Mouse (Mus musculus): Measurements from ENCODE around the gene Stim2. TPM values are rescaled to one million over a fixed set of nuclear protein-coding genes. Genes with fewer than 3 reads are reported as not detected.

Stim2 gene
- polyA plus RNA-seq, 1 experiment: 7.0 TPM

DNA sequence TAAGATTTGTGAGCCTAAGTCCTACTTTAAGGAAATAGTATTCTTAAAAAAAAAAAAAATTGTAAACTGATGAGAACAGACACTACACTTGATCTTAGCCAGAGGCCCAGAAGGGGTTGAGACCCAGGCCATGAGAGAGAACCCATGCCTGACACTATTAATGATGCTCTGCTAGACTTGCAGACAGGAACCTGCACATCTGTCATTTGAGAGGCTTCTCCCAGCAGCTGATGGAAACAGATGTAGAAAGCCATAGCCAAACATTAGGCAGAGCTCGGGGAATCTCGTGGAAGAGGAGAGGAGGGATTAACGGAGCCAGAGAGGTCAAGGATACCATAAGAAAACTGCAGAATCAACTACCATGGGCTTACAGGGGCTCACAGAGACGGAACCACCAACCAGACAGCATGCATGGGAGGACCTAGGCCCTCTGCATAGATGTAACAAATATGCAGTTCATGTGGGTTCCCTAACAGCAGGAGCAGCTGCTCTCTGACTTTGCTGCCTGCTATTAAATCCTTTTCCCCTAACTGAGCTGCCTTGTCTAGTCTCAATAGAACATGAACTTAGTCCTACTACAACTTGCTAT, 50.9 kb downstream of the Stim2 start:
- DNase-seq (ENCODE audit: low spot score): no peak

DNA sequence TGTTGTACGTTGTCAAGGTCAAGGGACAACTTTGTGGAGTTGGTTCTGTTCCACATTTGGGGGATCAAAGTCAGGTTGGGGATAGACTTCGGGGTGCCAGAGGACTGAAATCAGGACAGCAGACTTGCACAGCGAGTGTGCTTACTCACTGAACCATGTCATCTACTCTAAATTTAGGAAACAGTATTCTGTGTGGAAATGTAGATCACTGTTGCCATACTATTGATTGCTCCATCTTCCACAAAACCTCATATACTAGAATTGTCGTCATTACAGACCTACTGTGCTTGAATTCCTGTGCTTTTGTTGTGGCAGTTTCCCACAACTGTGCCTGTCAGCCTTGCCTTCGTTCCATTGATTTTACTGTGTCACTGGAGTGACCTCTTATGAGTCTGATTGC, 51.6 kb downstream of the Stim2 start:
- DNase-seq (ENCODE audit: low spot score): no peak

DNA sequence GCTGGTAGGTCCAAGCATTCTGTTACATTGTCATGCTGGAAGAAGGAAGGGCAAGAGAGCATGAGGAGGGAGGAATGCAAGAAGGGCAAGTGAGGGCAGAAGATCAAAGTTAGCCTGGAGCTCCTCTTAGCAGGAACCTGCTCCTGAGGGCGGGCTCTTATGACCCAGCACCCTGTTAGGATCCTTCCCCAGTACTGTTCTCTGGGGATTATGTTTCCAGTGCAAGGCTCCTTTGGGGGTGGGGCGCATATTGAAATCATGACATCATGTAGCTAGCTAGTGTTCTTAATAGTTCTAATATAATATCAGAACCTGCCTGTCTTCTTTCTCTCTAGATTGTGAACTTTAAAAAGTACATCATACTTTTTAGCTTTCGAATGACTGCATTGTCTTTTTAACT, 52.8 kb downstream of the Stim2 start:
- DNase-seq (ENCODE audit: low spot score): no peak

DNA sequence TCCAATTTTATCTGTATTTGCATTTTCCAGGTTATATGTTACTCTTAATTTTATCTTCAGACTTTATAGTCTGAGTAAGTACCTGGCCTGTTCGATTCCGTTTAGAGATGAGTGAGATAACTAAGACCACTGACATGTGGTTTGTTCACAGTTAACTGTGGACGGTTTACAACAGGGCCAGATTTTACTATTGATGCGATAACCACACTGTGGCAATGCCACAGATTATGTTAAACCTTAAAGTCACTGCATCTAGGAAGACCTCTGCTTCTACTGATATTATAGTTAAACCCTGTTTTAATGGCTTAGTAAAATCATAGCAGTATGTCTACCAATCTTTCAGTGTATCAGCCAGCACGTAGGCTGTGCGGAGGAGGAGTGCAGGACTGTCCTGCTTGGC, 53.9 kb downstream of the Stim2 start:
- no peak for DNase-seq (ENCODE audit: low spot score)

DNA sequence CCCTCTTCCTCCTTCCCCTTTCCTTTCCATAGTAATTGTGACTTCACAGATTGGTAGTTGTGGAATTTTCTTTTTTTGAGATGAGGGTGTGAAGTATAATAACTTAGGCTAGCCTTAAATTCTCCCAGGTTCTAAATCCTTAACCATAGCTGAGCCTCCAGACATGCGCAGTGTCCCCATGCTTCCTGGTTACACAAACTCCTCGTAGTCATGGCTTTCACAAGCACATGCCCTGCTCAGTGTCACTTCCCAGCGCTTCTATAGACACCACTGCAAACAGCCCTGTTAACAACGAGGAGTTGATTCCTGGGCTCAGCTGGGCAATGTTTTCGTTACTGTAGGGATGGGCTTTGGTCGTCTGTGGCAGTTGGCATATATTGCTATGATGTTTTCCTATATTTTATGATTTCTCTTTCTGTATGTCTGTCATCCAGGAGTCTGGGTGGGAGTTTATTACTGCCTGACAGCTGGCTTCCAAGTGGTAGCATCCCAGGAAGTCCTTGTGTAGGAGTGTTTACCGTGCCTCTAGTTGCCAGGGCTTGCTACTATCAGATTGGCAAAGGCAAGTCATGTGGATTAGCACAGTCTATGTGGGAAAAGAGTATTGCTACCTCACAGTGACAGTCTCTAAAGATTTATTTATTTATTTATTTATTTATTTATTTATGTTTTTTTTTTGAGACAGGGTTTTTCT, 55.5 kb downstream of the Stim2 start:
- no peak for DNase-seq (ENCODE audit: low spot score)

DNA sequence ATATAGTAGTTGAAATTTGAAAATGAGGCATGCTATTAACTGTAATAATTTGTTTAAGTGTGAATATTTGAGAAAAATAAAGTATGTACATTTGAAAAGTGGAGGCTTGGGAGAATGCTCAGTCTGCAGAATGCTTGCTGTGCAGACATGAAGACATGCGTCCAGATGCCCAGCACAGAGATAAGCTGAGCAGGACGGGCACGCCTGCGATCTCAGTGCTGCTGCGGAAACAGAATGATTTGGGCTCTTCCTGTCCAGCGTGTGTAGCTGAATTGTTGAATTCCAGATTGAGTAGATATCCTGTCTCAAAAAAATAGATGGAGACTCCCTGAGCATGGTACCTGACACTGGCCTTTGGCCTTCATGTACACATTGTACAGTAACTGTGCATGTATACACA, 58.0 kb downstream of the Stim2 start:
- no peak for DNase-seq (ENCODE audit: low spot score)

DNA sequence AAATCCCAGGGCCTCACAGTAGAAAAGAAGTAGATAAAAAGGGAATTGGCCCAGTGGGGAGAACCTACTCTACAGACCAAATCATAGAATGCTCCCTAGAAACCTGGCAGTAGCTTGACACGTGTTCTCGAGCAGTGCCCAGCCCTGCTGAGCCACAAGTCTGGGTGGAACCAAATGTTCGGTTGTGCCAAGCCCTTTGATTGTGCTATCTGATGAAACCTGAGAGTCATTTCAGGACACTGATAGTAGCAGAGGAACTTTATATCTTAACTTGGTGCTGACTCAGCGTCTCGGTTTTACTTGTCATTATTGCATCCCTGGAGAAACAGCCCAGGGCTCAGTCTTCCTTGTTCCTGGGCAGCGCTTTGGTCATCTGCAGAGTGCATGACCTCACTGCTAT, 61.7 kb downstream of the Stim2 start:
- no peak for DNase-seq (ENCODE audit: low spot score)

DNA sequence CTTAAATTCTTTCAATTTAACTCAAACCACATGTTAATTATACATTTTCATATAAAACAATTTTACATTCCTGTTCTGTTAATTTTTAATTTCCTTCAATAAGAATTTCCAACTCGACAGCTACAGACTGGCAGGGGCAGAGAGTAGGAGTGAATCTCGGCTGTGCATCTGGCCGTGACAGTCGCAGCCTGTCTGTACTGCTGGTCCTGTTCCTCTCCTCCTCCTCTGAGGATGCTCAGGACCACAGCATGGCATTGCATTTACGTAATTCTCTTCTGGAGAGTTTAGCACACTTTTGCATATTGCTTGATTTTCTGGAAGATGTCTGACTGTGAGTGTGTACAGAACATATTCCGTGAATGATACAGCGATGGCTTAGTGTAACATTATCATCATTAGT, 63.8 kb downstream of the Stim2 start:
- DNase-seq (ENCODE audit: low spot score): no peak

DNA sequence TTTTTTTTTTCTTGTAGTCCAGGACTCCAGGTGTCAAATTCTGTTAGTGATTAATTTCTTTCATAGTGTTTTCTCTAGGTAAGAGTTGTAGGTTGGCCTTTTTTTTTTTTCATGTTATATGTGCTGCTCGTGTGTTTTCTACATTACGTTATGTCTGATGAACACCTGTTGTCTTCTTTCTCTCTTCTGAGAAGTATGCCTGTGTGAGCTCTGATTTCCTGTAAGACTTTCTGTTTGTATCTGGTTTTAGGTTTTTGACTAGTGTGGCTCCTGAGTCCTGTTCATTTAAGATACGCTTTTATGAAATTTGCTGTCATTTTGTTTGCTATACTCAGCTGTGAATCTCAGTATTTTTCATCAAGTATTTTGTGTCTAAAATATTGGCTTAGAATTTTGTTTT, 69.3 kb downstream of the Stim2 start:
- DNase-seq (ENCODE audit: low spot score): no peak

DNA sequence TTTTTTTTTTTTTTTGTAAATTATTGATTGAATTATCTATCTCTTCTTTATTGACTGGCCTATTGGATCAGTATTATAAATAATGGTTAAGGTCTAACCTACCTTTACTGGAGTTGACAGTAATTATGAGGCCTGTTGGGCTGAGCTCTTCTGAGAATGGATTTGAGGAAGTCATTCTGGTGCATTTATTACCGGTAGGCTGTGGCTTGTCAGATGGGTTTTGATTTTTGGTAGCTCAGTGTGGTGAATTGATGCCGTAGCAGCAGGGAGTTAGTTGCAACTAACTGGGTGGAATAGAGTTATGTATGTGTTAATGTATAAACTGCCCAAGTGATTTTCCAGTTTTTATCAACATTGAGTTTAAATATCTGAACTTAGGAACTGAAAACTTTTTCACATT, 72.2 kb downstream of the Stim2 start:
- no peak for DNase-seq (ENCODE audit: low spot score)

DNA sequence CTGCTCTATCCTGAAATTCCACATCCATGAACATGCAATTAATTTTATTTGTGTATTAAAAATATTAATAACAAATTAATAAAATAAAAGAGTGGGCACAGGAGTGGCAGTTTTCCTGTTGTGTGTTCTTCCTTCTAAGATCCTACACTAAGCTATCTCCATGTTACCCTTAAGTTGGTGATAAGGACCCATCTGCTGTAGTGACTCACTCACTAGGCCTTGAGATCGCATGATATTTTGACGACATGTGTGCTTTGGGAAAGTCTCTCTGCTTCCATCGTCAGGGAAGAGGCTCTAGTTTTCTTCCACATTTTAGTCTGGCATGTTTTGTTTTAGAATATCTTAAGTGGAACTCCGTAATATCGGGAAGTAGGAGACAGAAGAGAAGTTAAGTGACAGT, 73.0 kb downstream of the Stim2 start:
- DNase-seq (ENCODE audit: low spot score): no peak

DNA sequence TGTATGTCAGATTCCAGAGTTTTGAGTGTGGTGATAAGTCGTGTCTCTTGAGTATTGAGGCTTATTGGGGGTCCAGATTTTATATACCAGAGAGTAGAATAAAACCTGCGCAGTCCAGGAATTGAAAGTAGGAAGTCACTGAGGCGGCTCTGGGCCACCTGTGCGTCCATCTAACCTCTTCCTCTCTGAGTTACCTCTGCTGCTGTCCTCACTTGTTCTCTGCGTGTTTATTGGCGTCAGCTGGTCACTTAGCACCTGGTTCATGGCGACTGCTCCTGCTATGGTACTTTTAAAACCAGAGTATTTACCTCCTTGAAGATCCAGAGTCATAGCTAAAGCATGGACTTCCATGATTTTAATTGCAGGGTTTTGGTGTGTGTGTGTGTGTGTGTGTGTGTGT, 73.4 kb downstream of the Stim2 start:
- no peak for DNase-seq (ENCODE audit: low spot score)

DNA sequence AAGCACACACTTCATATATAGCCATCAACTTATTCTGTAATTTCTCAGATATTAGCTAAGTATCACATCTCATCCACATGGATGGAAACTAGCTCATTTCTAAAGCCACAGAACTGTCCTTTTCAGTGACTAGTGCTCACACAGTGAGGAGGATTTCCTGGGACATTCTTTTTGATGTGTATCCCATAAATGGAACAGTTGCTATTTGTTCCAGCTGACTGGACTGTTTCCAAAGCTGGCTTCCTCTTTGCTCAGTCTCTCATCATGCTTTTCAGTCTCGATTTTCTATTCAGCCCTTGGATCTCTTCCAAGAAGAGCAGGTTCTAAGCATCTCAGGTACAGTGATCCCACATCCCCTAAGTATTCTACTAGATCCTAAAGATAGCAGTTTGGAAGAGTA, 75.0 kb downstream of the Stim2 start:
- no peak for DNase-seq (ENCODE audit: low spot score)

DNA sequence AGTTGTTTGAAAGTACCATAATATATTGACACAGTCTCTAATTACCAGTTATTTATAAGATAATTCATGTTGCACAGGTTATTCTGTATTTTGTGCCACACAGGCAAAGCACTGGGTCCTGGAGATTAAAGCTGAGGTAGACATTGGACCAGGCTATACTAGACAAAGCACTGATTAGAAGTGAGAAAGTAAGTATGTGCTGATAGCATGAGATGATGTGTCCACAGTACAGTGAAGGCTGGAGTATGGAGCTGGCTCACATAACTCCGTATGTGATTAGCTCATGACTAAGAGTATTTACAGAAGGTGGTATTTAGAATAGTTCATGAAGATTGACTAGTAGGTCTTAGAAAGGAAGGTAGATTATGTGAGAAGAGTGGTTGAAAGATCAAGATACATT, 81.7 kb downstream of the Stim2 start:
- no peak for DNase-seq (ENCODE audit: low spot score)

DNA sequence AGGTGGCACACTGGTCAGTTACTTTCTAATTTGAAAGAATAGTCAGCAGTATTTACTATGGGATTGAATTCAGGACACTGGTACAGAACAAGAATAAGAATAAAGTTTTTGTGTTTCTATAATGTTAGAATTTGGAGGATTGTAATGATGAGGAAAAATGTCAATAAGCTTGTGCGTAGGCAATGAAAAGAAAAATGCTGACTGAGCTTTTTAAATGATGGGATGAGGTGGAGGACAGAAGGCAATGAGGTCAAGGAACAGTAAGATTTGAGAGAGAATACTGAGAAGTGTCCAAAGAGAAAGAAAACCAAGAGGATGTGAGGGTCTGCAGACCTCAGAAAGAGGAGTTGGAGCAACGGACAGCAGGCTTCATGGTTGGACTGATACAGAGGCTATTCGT, 89.6 kb downstream of the Stim2 start:
- no peak for DNase-seq (ENCODE audit: low spot score)

DNA sequence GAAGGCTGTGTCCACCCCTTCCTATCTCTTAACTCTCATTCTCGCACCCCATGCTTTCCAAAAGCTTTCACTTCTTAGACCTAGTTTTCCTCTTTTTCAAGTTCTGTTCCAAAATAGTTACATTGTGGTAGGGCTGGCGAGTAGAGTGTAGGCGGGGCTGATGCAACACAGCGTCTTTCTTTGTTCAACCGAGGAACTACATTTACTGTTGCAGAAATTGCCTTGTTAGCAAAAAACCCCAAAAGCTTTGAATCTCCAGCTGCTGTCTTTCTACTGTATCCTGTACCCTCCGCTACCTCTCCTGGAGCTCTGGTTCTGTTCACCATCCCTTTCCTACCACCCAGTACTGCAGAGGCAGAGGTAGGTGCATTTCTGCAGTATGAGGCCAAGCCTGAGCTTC, 99.9 kb downstream of the Stim2 start:
- DNase-seq (ENCODE audit: low spot score): no peak

DNA sequence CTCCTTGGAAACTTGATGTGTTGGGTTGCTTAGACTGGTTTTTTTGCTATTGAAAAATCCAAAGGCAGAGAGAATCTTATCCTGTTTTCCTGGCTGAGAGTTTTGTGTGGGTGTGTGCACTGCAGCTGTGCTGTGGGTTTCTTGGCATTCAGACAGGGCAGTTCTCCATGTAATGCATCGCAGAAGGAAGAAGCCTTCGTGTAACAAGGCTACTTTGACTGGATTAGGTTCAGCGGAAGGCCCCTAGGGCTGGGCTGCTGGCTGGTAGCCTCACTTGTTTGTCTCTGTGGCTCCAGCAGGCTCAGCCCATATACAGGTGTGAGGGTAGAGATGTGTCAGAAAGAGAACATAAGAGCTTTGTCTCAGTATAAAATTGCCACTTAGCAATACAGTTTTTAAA, 102.6 kb downstream of the Stim2 start:
- no peak for DNase-seq (ENCODE audit: low spot score)

DNA sequence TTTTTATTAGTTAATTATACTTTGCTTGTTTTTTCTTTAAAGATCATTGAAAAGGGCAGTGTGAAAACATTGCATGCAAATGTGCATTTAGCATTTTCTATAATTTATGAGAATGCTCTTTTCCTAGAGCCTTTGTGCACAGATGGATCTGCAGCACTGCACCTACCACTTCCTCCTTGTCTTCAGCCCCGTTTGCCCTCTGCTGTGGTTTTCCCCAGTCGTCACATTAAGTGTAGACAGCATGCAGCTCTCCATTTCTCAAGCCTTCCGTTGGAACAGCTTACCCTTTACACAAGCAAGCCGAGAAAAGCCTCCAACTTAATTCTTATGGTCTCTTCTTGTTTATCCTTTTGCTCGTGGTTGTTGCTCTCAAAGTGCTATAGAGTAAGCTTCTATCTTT, 103.0 kb downstream of the Stim2 start:
- DNase-seq (ENCODE audit: low spot score): no peak

DNA sequence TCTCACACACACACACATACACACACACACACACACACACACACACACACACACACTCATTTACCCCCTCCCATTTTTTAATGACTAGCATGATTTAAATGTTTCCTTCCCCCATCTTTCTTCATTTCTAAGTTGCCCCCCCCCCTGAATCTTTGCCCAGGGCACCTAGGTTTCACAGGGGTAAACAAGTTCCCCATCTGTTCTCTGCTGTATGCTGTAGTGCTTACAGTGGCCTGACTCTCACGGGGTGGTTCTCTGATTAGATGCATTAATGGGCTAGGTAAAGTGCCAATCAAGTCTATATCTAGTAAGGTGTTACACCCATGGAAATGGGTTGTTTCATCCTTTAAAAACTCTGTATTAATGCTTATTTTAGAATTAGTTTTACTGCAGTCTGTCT, 103.7 kb downstream of the Stim2 start:
- no peak for DNase-seq (ENCODE audit: low spot score)

DNA sequence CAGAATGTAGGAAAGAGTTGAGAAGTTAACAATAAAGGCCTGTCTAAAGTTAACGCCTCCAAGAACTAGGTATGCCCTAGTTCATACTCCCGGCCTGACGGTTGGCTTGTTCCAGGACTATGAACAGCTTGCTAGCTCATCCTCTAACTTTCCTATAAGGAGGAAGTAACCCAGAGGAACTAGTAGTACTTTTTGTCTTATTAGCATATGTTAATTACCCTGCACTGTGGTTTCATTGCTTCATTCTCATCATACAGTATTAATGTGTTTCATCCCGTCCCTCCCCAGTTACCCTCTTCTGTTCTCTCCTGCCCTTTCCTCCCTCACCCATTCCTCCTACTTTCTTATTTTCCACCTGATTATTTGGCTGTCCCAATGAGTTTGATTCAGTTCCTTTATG, 108.4 kb downstream of the Stim2 start:
- no peak for DNase-seq (ENCODE audit: low spot score)

DNA sequence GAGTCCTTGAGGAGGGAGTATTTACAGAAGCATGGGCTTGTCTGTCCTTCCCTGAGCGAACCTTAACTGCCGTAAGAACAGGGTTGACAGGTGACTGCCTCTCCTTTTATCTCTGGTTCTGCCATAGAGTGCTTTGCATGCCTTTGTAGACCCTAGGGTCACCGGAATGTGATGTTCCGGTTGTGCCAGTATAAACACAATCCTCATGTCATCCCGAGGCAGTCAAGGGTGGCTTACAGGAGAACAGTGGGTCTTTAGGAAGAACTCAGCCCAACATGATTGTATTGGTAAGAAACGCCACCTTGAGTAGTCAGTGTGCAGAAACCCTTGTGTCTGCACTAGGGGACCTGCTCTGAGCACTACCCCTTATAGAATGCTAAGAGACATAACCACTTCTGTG, 108.8 kb downstream of the Stim2 start:
- DNase-seq (ENCODE audit: low spot score): no peak

DNA sequence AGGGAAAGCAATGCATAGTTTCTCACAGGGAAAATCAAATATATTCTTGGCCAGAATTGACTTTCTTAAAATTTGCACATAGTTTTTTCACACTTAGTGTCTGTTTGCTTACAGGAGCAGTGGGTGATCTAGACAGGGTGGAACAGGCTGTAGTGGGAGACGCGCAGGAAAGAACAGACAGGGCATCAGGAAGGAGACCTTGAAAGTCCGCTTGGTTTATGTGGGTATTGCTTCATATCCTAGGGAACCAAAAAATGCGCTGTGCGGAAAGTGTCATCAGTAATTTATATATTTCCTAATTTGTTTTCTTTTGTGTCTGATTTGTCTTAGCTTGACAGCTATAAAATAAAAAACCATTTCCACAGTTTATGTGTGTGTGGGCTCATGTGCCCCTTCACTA, 110.8 kb downstream of the Stim2 start:
- no peak for DNase-seq (ENCODE audit: low spot score)

DNA sequence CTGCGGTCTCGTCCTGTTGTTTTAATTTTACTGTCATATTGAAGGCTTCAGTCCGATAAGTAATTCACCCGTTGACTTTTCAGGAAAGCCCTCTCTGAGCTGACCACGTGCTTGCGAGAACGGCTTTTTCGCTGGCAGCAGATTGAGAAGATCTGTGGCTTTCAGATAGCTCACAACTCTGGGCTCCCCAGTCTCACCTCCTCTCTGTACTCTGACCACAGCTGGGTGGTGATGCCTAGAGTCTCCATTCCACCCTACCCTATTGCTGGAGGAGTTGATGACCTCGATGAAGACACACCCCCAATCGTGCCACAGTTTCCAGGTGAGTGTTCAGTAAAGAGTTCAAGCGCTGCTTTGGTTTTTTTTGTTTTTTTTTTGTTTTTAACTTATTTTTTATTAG, 112.5 kb downstream of the Stim2 start:
- no peak for DNase-seq (ENCODE audit: low spot score)

DNA sequence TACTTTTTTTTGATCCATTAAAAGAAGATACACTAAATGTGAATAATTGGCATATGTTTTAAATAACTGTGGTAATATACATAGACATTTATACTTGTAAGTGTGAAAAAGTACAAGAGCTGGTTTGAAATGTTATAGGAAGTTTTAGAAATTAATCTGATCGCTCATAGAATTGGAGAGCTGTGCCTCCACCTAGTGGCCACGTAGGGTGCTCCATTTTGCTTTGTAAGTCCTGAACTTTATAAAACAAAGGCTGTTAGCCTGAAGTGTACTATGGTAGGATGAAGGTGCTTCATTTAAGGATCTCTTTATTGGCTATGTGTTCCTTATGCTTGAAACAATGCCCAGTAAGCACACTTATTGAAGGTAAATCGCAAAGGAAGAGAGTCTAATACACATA, 115.0 kb downstream of the Stim2 start:
- DNase-seq (ENCODE audit: low spot score): no peak

All from urinary bladder, adult 2 months (tissue).